Mouse (Mus musculus): Measurements from ENCODE around the gene Gm3646.

DNA sequence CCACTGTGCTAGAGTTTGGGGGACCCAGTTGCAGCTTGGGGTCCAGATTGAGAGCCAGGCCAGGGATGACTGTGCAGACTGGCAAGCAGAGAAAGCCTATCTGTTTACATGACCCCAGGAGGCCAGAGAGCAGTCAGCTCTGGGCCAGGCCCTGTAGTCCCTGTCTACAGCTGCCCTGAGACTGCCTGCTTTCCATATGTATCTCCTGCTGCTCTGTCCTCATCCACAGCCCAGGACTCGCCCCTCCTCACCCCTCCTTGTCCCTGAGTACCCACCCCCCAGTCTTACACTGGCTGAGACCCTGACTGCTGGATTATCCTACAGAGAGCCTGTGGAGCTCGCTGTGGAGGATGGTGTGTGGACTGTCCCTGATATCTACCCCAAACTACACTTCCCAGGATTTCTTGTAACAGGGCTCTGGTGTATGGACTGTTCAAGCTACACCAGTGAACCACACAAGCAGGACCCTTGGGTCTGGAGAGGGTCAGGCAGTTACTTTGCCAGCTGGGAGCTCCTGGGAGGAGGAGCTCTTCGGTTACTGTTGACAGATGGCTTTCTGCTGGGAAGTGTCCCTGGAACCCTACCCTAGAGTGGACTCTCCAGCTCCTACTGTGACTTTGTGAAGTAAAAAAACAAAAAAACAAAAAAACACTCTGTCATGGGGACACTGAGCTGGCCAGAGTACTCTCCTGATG is 32.6 kb downstream of the Gm3646 start:
- TF ChIP-seq CTCF (IDR thresholded peaks at IDR 0.05; ENCODE audit: low read depth, low read length), result no peak
- no peak for TF ChIP-seq EP300 (IDR thresholded peaks at IDR 0.05; ENCODE audit: insufficient read depth, low read depth, low read length)
- no peak for TF ChIP-seq POLR2A (IDR thresholded peaks at IDR 0.05; ENCODE audit: insufficient read depth, low read length)
